Comparison of ENCODE assay signal across 9 mouse cellular contexts in the genomic region with DNA sequence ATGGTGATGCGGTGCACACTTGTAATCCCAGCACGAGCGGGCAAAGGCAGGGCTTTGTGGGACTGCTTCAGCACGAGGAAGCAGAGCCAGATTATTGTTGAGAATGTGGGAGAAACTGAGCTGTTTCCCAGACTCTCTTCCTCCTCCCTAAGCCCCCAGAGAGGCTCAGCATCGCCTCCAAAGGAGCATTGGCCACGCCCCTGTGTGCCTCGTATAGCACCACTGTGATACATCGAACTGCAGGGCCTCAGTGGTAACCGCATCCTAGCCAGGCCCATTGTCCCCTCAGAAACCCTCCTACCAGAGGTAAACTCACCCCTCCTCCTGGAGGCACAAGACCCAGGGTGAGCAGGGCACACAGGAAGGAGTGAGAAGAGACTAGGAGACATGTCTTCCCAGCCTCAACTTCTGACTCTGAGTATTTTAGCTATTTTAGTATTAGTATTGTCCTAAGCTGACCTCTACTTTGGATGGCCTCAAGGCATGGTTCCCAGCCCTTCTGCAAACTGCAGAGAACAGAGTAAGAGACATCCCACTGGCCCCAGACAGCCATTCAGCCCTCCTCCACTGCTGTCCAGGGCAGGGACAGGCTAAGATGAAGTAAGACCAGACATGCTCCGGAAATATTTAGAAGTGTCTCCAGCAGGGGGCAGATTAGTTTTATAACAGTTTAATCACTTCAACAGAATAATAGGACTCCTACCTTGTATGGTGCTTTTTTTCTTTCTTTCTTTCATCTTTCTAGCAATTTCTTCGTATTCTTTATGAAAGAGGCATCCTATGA. TPM values are rescaled to one million over a fixed set of nuclear protein-coding genes. Genes with fewer than 3 reads are reported as not detected.
DNase-seq lines count a peak whose midpoint lies in the region; ATAC-seq and TF ChIP-seq lines count a peak whose summit lies in the region.
"Had no signal": no experiment of that assay in that cellular context is flagged by ENCODE, and none has a peak within 500 bp of the region (broad histone marks: within the 10 kb centered on the region; RNA-seq: fewer than 3 reads in every experiment).

No protein-coding gene starts in this region.

- no peak for DNase-seq in cerebellum, adult 2 months
- no peak for DNase-seq in cerebellum, adult 9-10 months
- DNase-seq in liver, embryonic 14.5 days (ENCODE audit: low read depth in 3 of 3, low spot score in 3 of 3) = no peak
- DNase-seq in liver, embryonic 11.5 days (ENCODE audit: low spot score) = no peak
- DNase-seq in embryonic facial prominence, embryonic 10.5 days (ENCODE audit: low spot score) = no peak
- no peak for DNase-seq in cerebellum, postnatal 25 days
- DNase-seq in spleen, postnatal 14 days (ENCODE audit: low spot score in 2 of 2) = no peak

- TF ChIP-seq CTCF in cerebellum, adult 2 months (IDR thresholded peaks at IDR 0.05; ENCODE audit: borderline replicate concordance, insufficient read depth, low read depth, low read length) = peak; percentile 11; the same call in 1 of the 2 replicates
- TF ChIP-seq CTCF in liver, embryonic 14.5 days (IDR thresholded peaks at IDR 0.05; ENCODE audit: low read depth) = peak; percentile 30; the same call in 1 of the 2 replicates

- no peaks in the 10 kb centered on the region for H3K9me3 ChIP-seq in liver, embryonic 14.5 days (ENCODE audit: control insufficient read depth, low read length)
- H3K9me3 ChIP-seq in liver, embryonic 11.5 days (ENCODE audit: control insufficient read depth, low read length) = no peaks in the 10 kb centered on the region
- H3K9me3 ChIP-seq in embryonic facial prominence, embryonic 10.5 days = no peaks in the 10 kb centered on the region
- H3K9me3 ChIP-seq: lung, embryonic 15.5 days had no signal

- no peak overlapping the region for H3K27ac ChIP-seq in cerebellum, adult 2 months (ENCODE audit: insufficient read depth, low read length)
- no peak overlapping the region for H3K27ac ChIP-seq in liver, embryonic 14.5 days
- no peak overlapping the region for H3K27ac ChIP-seq in liver, embryonic 11.5 days (ENCODE audit: low read depth, low read length)
- H3K27ac ChIP-seq in embryonic facial prominence, embryonic 10.5 days (replicated peaks) = 0 out of 2 replicates have a peak overlapping the region, but pooled peaks have one; percentile 12
- H3K27ac ChIP-seq: lung, embryonic 15.5 days had no signal

- TF ChIP-seq EP300 in liver, embryonic 14.5 days (IDR thresholded peaks at IDR 0.05; ENCODE audit: low read depth) = no peak

- ATAC-seq in liver, embryonic 14.5 days (ENCODE audit: insufficient read depth) = no peak
- no peak for ATAC-seq in liver, embryonic 11.5 days (replicated peaks; ENCODE audit: low FRiP score)
- peak; percentile 83 for ATAC-seq in megakaryocyte progenitor cell, adult 5-6 weeks (replicated peaks; ENCODE audit: poor library complexity)

- H3K27me3 ChIP-seq in cerebellum, adult 2 months (ENCODE audit: control insufficient read depth, insufficient read depth, low read length) = no peaks in the 10 kb centered on the region
- no peaks in the 10 kb centered on the region for H3K27me3 ChIP-seq in liver, embryonic 14.5 days (ENCODE audit: control insufficient read depth, insufficient read depth, low read length)
- H3K27me3 ChIP-seq in liver, embryonic 11.5 days (replicated peaks; ENCODE audit: control insufficient read depth, insufficient read depth, low read length) = no peaks in the 10 kb centered on the region
- no peaks in the 10 kb centered on the region for H3K27me3 ChIP-seq in embryonic facial prominence, embryonic 10.5 days (replicated peaks; ENCODE audit: low read depth, poor library complexity, severe bottlenecking)
- H3K27me3 ChIP-seq: lung, embryonic 15.5 days had no signal

- H3K4me3 ChIP-seq in cerebellum, adult 2 months (replicated peaks; ENCODE audit: insufficient read depth, low read depth, low read length) = no peak overlapping the region
- no peak overlapping the region for H3K4me3 ChIP-seq in liver, embryonic 14.5 days (ENCODE audit: insufficient read depth in 1 of 2, low read depth in 2 of 2, low read length in 2 of 2)
- no peak overlapping the region for H3K4me3 ChIP-seq in liver, embryonic 11.5 days (ENCODE audit: low read depth, low read length)
- no peak overlapping the region for H3K4me3 ChIP-seq in embryonic facial prominence, embryonic 10.5 days
- H3K4me3 ChIP-seq: lung, embryonic 15.5 days had no signal

- H3K4me2 ChIP-seq in liver, embryonic 14.5 days (ENCODE audit: low read depth) = no peak overlapping the region
- H3K4me2 ChIP-seq in liver, embryonic 11.5 days = no peak overlapping the region
- H3K4me2 ChIP-seq: lung, embryonic 15.5 days had no signal

- no peak for TF ChIP-seq POLR2A in cerebellum, adult 2 months (IDR thresholded peaks at IDR 0.05; ENCODE audit: borderline replicate concordance, insufficient read depth, low read length)

- WGBS in cerebellum, adult 2 months = 72% methylated on average over 11 of the region's 11 CpGs
- 52% methylated on average over 11 of the region's 11 CpGs for WGBS in liver, embryonic 14.5 days (ENCODE audit: insufficient replicate concordance)
- WGBS in liver, embryonic 11.5 days = 63% methylated on average over 11 of the region's 11 CpGs
- WGBS in embryonic facial prominence, embryonic 10.5 days = 54% methylated on average over 11 of the region's 11 CpGs

- H3K4me1 ChIP-seq in cerebellum, adult 2 months (ENCODE audit: control insufficient read depth, insufficient read depth, low read length) = peaks cover 10% of the 10 kb centered on the region
- no peaks in the 10 kb centered on the region; a peak in 1 of 4 replicates for H3K4me1 ChIP-seq in liver, embryonic 14.5 days (replicated peaks; ENCODE audit: control insufficient read depth in 2 of 2, insufficient read depth in 2 of 2, low read length in 1 of 2)
- no peaks in the 10 kb centered on the region for H3K4me1 ChIP-seq in liver, embryonic 11.5 days (replicated peaks; ENCODE audit: control insufficient read depth, insufficient read depth, low read length)
- peaks cover 23% of the 10 kb centered on the region for H3K4me1 ChIP-seq in embryonic facial prominence, embryonic 10.5 days

- H3K9ac ChIP-seq in liver, embryonic 14.5 days (replicated peaks) = no peak overlapping the region
- no peak overlapping the region for H3K9ac ChIP-seq in liver, embryonic 11.5 days (ENCODE audit: low read depth, low read length)
- H3K9ac ChIP-seq: lung, embryonic 15.5 days had no signal

- no peaks in the 10 kb centered on the region for H3K36me3 ChIP-seq in liver, embryonic 14.5 days (replicated peaks; ENCODE audit: control insufficient read depth, insufficient read depth, low read depth)
- no peaks in the 10 kb centered on the region for H3K36me3 ChIP-seq in liver, embryonic 11.5 days (ENCODE audit: control insufficient read depth, insufficient read depth, low read length)
- no peaks in the 10 kb centered on the region for H3K36me3 ChIP-seq in embryonic facial prominence, embryonic 10.5 days (replicated peaks)
- H3K36me3 ChIP-seq: lung, embryonic 15.5 days had no signal

RNA-seq across cellular contexts. Expression of a gene that starts 45.2 kb away (rescaled TPM):
- polyA plus RNA-seq in cerebellum, adult 2 months (2012; rRNA removed) = not detected in 2 replicates
- polyA plus RNA-seq in liver, embryonic 14.5 days (2012; rRNA removed) = not detected in 2 replicates
- not detected in 2 replicates for polyA plus RNA-seq in liver, embryonic 14.5 days (2014; fragmentation: Nextera tagmentation; extraction: Ambion mirVana)
- polyA plus RNA-seq in liver, embryonic 11.5 days (2014; fragmentation: Nextera tagmentation; extraction: Ambion mirVana) = not detected in 2 replicates
- not detected in 2 replicates for polyA plus RNA-seq in embryonic facial prominence, embryonic 10.5 days (2016; fragmentation: Nextera tagmentation; extraction: Ambion mirVana)
- total RNA-seq in megakaryocyte progenitor cell, adult 5-6 weeks (2015) = not detected in 2 replicates
- not detected in 2 replicates for total RNA-seq in megakaryocyte progenitor cell, adult 5-6 weeks (2017)
- polyA plus RNA-seq: lung, embryonic 15.5 days had no signal

RNA-seq across cellular contexts. Expression of a gene that starts 53.1 kb away (rescaled TPM):
- 23.6 and 23.9 TPM in 2 replicates for polyA plus RNA-seq in cerebellum, adult 2 months (2012; rRNA removed)
- 0.56 and 0.60 TPM in 2 replicates for polyA plus RNA-seq in liver, embryonic 14.5 days (2012; rRNA removed)
- 0.68 and 1.1 TPM in 2 replicates for polyA plus RNA-seq in liver, embryonic 14.5 days (2014; fragmentation: Nextera tagmentation; extraction: Ambion mirVana)
- 4.0 and 4.5 TPM in 2 replicates for polyA plus RNA-seq in liver, embryonic 11.5 days (2014; fragmentation: Nextera tagmentation; extraction: Ambion mirVana)
- 14.3 and 15.5 TPM in 2 replicates for polyA plus RNA-seq in embryonic facial prominence, embryonic 10.5 days (2016; fragmentation: Nextera tagmentation; extraction: Ambion mirVana)
- total RNA-seq in megakaryocyte progenitor cell, adult 5-6 weeks (2015) = 3.1 TPM in 2 replicates
- 0.62 and 2.7 TPM in 2 replicates for total RNA-seq in megakaryocyte progenitor cell, adult 5-6 weeks (2017)
